Mouse (Mus musculus): ENCODE data around the gene Creb3l2. TPM values are rescaled to one million over a fixed set of nuclear protein-coding genes. Genes with fewer than 3 reads are reported as not detected.
A peak's percentile ranks its signal among the peaks of the same experiment; 100 is the strongest.

The Creb3l2 gene
- polyA plus RNA-seq, 1 experiment from 2014 or later = 31.7 TPM

GRCm38 (mm10) chr6:37404325-37404724 lies 37.6 kb downstream of the Creb3l2 start:
- Histone ChIP-seq H3K4me2 (replicated peaks; ENCODE audit: low read depth, low read length) (peak overlapping the region; percentile 0; the same call in 1 of the 2 replicates), H3K4me3 (ENCODE audit: low read length) (no peak overlapping the region), H3K4me1 (ENCODE audit: insufficient read depth, low read length) (peaks cover 81% of the 10 kb centered on the region), H3K9me3 (ENCODE audit: low read length) (no peaks in the 10 kb centered on the region), H3K27me3 (ENCODE audit: insufficient read depth, low read length) (no peaks in the 10 kb centered on the region), H3K9ac (replicated peaks; ENCODE audit: low read length) (no peak overlapping the region), H3K27ac (ENCODE audit: low read length) (peak overlapping the region; percentile 25), H3K36me3 (ENCODE audit: insufficient read depth, low read length) (no peaks in the 10 kb centered on the region)
- ATAC-seq (ENCODE audit: low FRiP score, low TSS enrichment) = peak; percentile 87
- WGBS = 21% methylated on average over 3 of the region's 3 CpGs

GRCm38 (mm10) chr6:37401928-37402327 lies 40.0 kb downstream of the Creb3l2 start:
- H3K4me3 ChIP-seq (ENCODE audit: low read length) = no peak overlapping the region
- H3K4me1 ChIP-seq (ENCODE audit: insufficient read depth, low read length) = peaks cover 82% of the 10 kb centered on the region
- H3K9ac ChIP-seq (replicated peaks; ENCODE audit: low read length) = no peak overlapping the region; the same call in 1 of the 2 replicates
- H3K4me2 ChIP-seq (replicated peaks; ENCODE audit: low read depth, low read length) = no peak overlapping the region
- ATAC-seq (ENCODE audit: low FRiP score, low TSS enrichment) = no peak
- no peaks in the 10 kb centered on the region for H3K9me3 ChIP-seq (ENCODE audit: low read length)
- H3K36me3 ChIP-seq (ENCODE audit: insufficient read depth, low read length) = no peaks in the 10 kb centered on the region
- 24% methylated on average over 7 of the region's 7 CpGs for WGBS
- peak overlapping the region; percentile 78 for H3K27ac ChIP-seq (ENCODE audit: low read length)
- no peaks in the 10 kb centered on the region for H3K27me3 ChIP-seq (ENCODE audit: insufficient read depth, low read length)

- no peak overlapping the region for H3K4me2 ChIP-seq (replicated peaks; ENCODE audit: low read depth, low read length)
- 67% methylated on average over 11 of the region's 11 CpGs for WGBS
- H3K27ac ChIP-seq (ENCODE audit: low read length) = peak overlapping the region; percentile 78
- H3K4me3 ChIP-seq (ENCODE audit: low read length) = no peak overlapping the region
- no peaks in the 10 kb centered on the region for H3K27me3 ChIP-seq (ENCODE audit: insufficient read depth, low read length)
- peak; percentile 32; the same call in 1 of the 2 replicates for ATAC-seq (ENCODE audit: low FRiP score, low TSS enrichment)
- H3K4me1 ChIP-seq (ENCODE audit: insufficient read depth, low read length) = peaks cover 76% of the 10 kb centered on the region
- no peaks in the 10 kb centered on the region for H3K36me3 ChIP-seq (ENCODE audit: insufficient read depth, low read length)
- H3K9me3 ChIP-seq (ENCODE audit: low read length) = no peaks in the 10 kb centered on the region
- H3K9ac ChIP-seq (replicated peaks; ENCODE audit: low read length) = no peak overlapping the region
These were observed 41.0 kb downstream of the Creb3l2 start for GRCm38 (mm10) chr6:37400866-37401525.

- no peaks in the 10 kb centered on the region for H3K36me3 ChIP-seq (ENCODE audit: insufficient read depth, low read length)
- no peak overlapping the region for H3K4me3 ChIP-seq (ENCODE audit: low read length)
- H3K4me1 ChIP-seq (ENCODE audit: insufficient read depth, low read length) = peaks cover 69% of the 10 kb centered on the region
- no peak overlapping the region for H3K27ac ChIP-seq (ENCODE audit: low read length)
- no peak overlapping the region for H3K9ac ChIP-seq (replicated peaks; ENCODE audit: low read length)
- no peak overlapping the region for H3K4me2 ChIP-seq (replicated peaks; ENCODE audit: low read depth, low read length)
- no peaks in the 10 kb centered on the region for H3K9me3 ChIP-seq (ENCODE audit: low read length)
- no peak for ATAC-seq (ENCODE audit: low FRiP score, low TSS enrichment)
- 80% methylated on average over 4 of the region's 4 CpGs for WGBS
- no peaks in the 10 kb centered on the region for H3K27me3 ChIP-seq (ENCODE audit: insufficient read depth, low read length)
These were observed 41.8 kb downstream of the Creb3l2 start for GRCm38 (mm10) chr6:37400167-37400566.

GRCm38 (mm10) chr6:37398943-37399342 lies 43.0 kb downstream of the Creb3l2 start:
- WGBS = 51% methylated on average over 10 of the region's 10 CpGs
- Histone ChIP-seq H3K27me3 (ENCODE audit: insufficient read depth, low read length) (no peaks in the 10 kb centered on the region), H3K36me3 (ENCODE audit: insufficient read depth, low read length) (no peaks in the 10 kb centered on the region), H3K4me1 (ENCODE audit: insufficient read depth, low read length) (peaks cover 59% of the 10 kb centered on the region), H3K4me3 (ENCODE audit: low read length) (no peak overlapping the region), H3K9me3 (ENCODE audit: low read length) (no peaks in the 10 kb centered on the region), H3K27ac (ENCODE audit: low read length) (no peak overlapping the region), H3K9ac (replicated peaks; ENCODE audit: low read length) (no peak overlapping the region; the same call in 1 of the 2 replicates), H3K4me2 (replicated peaks; ENCODE audit: low read depth, low read length) (no peak overlapping the region)
- ATAC-seq (ENCODE audit: low FRiP score, low TSS enrichment) = peak; percentile 32; the same call in 1 of the 2 replicates

- WGBS = 61% methylated on average over 9 of the region's 9 CpGs
- no peak for ATAC-seq (ENCODE audit: low FRiP score, low TSS enrichment)
These were observed 44.0 kb downstream of the Creb3l2 start for GRCm38 (mm10) chr6:37397973-37398372.

GRCm38 (mm10) chr6:37397254-37397653 lies 44.7 kb downstream of the Creb3l2 start:
- 95% methylated on average over 4 of the region's 4 CpGs for WGBS
- Histone ChIP-seq H3K4me3 (ENCODE audit: low read length) (no peak overlapping the region), H3K27me3 (ENCODE audit: insufficient read depth, low read length) (no peaks in the 10 kb centered on the region), H3K36me3 (ENCODE audit: insufficient read depth, low read length) (no peaks in the 10 kb centered on the region), H3K4me1 (ENCODE audit: insufficient read depth, low read length) (peaks cover 55% of the 10 kb centered on the region), H3K9ac (replicated peaks; ENCODE audit: low read length) (no peak overlapping the region), H3K9me3 (ENCODE audit: low read length) (no peaks in the 10 kb centered on the region), H3K27ac (ENCODE audit: low read length) (no peak overlapping the region), H3K4me2 (replicated peaks; ENCODE audit: low read depth, low read length) (no peak overlapping the region)
- no peak for ATAC-seq (ENCODE audit: low FRiP score, low TSS enrichment)

More at GRCm38 (mm10) chr6:37397973-37398372, 44.0 kb downstream of the Creb3l2 start:
- Histone ChIP-seq H3K27me3 (ENCODE audit: insufficient read depth, low read length) (no peaks in the 10 kb centered on the region), H3K9me3 (ENCODE audit: low read length) (no peaks in the 10 kb centered on the region), H3K9ac (replicated peaks; ENCODE audit: low read length) (no peak overlapping the region), H3K4me1 (ENCODE audit: insufficient read depth, low read length) (peaks cover 55% of the 10 kb centered on the region), H3K36me3 (ENCODE audit: insufficient read depth, low read length) (no peaks in the 10 kb centered on the region), H3K4me3 (ENCODE audit: low read length) (no peak overlapping the region), H3K4me2 (replicated peaks; ENCODE audit: low read depth, low read length) (no peak overlapping the region), H3K27ac (ENCODE audit: low read length) (no peak overlapping the region)

GRCm38 (mm10) chr6:37396127-37396526 lies 45.8 kb downstream of the Creb3l2 start:
- no peaks in the 10 kb centered on the region for H3K27me3 ChIP-seq (ENCODE audit: insufficient read depth, low read length)
- ATAC-seq (ENCODE audit: low FRiP score, low TSS enrichment) = no peak
- H3K4me1 ChIP-seq (ENCODE audit: insufficient read depth, low read length) = peaks cover 54% of the 10 kb centered on the region
- no peak overlapping the region for H3K4me2 ChIP-seq (replicated peaks; ENCODE audit: low read depth, low read length)
- H3K9me3 ChIP-seq (ENCODE audit: low read length) = no peaks in the 10 kb centered on the region
- no peak overlapping the region for H3K9ac ChIP-seq (replicated peaks; ENCODE audit: low read length)
- 86% methylated on average over 4 of the region's 4 CpGs for WGBS
- H3K36me3 ChIP-seq (ENCODE audit: insufficient read depth, low read length) = no peaks in the 10 kb centered on the region
- H3K4me3 ChIP-seq (ENCODE audit: low read length) = no peak overlapping the region
- H3K27ac ChIP-seq (ENCODE audit: low read length) = no peak overlapping the region

- no peaks in the 10 kb centered on the region for H3K27me3 ChIP-seq (ENCODE audit: insufficient read depth, low read length)
- no peak overlapping the region for H3K4me3 ChIP-seq (ENCODE audit: low read length)
- peaks cover 32% of the 10 kb centered on the region for H3K4me1 ChIP-seq (ENCODE audit: insufficient read depth, low read length)
- no peak overlapping the region for H3K4me2 ChIP-seq (replicated peaks; ENCODE audit: low read depth, low read length)
- H3K27ac ChIP-seq (ENCODE audit: low read length) = no peak overlapping the region
- no peaks in the 10 kb centered on the region; the same call in 1 of the 2 replicates for H3K36me3 ChIP-seq (ENCODE audit: insufficient read depth, low read length)
- H3K9ac ChIP-seq (replicated peaks; ENCODE audit: low read length) = no peak overlapping the region
- no peaks in the 10 kb centered on the region for H3K9me3 ChIP-seq (ENCODE audit: low read length)
- WGBS = 36% methylated on average over 6 of the region's 6 CpGs
- no peak for ATAC-seq (ENCODE audit: low FRiP score, low TSS enrichment)
These were observed 48.7 kb downstream of the Creb3l2 start for GRCm38 (mm10) chr6:37393263-37393662.

- Histone ChIP-seq H3K9me3 (ENCODE audit: low read length) (no peaks in the 10 kb centered on the region), H3K27me3 (ENCODE audit: insufficient read depth, low read length) (no peaks in the 10 kb centered on the region), H3K4me2 (replicated peaks; ENCODE audit: low read depth, low read length) (no peak overlapping the region), H3K4me1 (ENCODE audit: insufficient read depth, low read length) (peaks cover 28% of the 10 kb centered on the region), H3K36me3 (ENCODE audit: insufficient read depth, low read length) (no peaks in the 10 kb centered on the region; the same call in 1 of the 2 replicates), H3K4me3 (ENCODE audit: low read length) (no peak overlapping the region), H3K9ac (replicated peaks; ENCODE audit: low read length) (no peak overlapping the region), H3K27ac (ENCODE audit: low read length) (no peak overlapping the region)
- no peak for ATAC-seq (ENCODE audit: low FRiP score, low TSS enrichment)
- 80% methylated on average over 6 of the region's 6 CpGs for WGBS
These were observed 49.7 kb downstream of the Creb3l2 start for GRCm38 (mm10) chr6:37392262-37392661.
